Mouse (Mus musculus): ENCODE results near the gene Cyp2c50. TPM values are rescaled to one million over a fixed set of nuclear protein-coding genes. Genes with fewer than 3 reads are reported as not detected.

Gene Cyp2c50
- total and polyA plus RNA-seq, 2 experiments from 2014 or later, result not detected

Other genes with a start within 250 kb of the Cyp2c50 start
- not detected in 2 replicates for gene Cyp2c69, start 202.9 kb upstream of the Cyp2c50 start, total RNA-seq (2014; rRNA removed; ENCODE audit: low replicate concordance)
- gene Cyp2c69, start 202.9 kb upstream of the Cyp2c50 start, polyA plus RNA-seq (2015; fragmentation: Nextera tagmentation; extraction: Ambion mirVana), result not detected in 2 replicates
- not detected in 2 replicates for gene Cyp2c37, start 97.3 kb upstream of the Cyp2c50 start, total RNA-seq (2014; rRNA removed; ENCODE audit: low replicate concordance)
- not detected in 2 replicates for gene Cyp2c37, start 97.3 kb upstream of the Cyp2c50 start, polyA plus RNA-seq (2015; fragmentation: Nextera tagmentation; extraction: Ambion mirVana)
- gene Cyp2c54, start 15.9 kb upstream of the Cyp2c50 start, total RNA-seq (2014; rRNA removed; ENCODE audit: low replicate concordance), result not detected in 2 replicates
- not detected in 2 replicates for gene Cyp2c54, start 15.9 kb upstream of the Cyp2c50 start, polyA plus RNA-seq (2015; fragmentation: Nextera tagmentation; extraction: Ambion mirVana)
- gene Cyp2c70, start 97.6 kb downstream of the Cyp2c50 start, total RNA-seq (2014; rRNA removed; ENCODE audit: low replicate concordance), result not detected in 2 replicates
- not detected in 2 replicates for gene Cyp2c70, start 97.6 kb downstream of the Cyp2c50 start, polyA plus RNA-seq (2015; fragmentation: Nextera tagmentation; extraction: Ambion mirVana)
- gene Pdlim1, start 182.2 kb downstream of the Cyp2c50 start, total RNA-seq (2014; rRNA removed; ENCODE audit: low replicate concordance), result 96.5 and 117 TPM in 2 replicates
- 206 and 230 TPM in 2 replicates for gene Pdlim1, start 182.2 kb downstream of the Cyp2c50 start, polyA plus RNA-seq (2015; fragmentation: Nextera tagmentation; extraction: Ambion mirVana)